Mouse (Mus musculus) adrenal gland, adult 8-10 months (tissue): ENCODE measurements around the gene Coro1c. TPM values are rescaled to one million over a fixed set of nuclear protein-coding genes. Genes with fewer than 3 reads are reported as not detected.

Experiments used
- DNase-seq: peaks from one replicate; pipeline ENCODE4 v3.0.0; 2022
- total RNA-seq, 4 experiments: library from RNA; stranded (reverse); gene quantifications; 2 replicates each; pipeline ENCODE4 v1.2.4; 2022

Gene Coro1c
- total RNA-seq, 4 experiments from 2014 or later: 47.0 to 99.8 (median 77.0) TPM

DNA sequence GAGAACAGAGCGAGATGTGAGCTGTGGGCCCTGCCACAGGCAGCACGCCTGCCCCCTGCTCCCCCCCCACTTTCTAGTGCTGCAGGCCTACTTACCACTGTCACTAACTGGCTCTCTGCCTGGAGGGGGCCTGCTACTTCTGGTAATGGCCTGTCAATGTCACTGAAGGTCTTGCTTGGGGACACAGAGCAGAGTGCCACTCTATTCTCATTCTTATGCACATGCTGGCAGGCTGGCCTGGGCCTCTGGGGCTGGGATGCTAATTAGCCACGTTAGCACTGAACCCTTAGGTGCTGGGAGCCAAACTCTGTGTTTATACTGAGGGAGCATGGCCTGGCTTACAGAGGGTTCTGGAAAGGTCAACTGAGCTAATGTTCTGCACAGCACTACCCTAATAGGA lies 52.9 kb downstream of the Coro1c start:
- DNase-seq: no peak

DNA sequence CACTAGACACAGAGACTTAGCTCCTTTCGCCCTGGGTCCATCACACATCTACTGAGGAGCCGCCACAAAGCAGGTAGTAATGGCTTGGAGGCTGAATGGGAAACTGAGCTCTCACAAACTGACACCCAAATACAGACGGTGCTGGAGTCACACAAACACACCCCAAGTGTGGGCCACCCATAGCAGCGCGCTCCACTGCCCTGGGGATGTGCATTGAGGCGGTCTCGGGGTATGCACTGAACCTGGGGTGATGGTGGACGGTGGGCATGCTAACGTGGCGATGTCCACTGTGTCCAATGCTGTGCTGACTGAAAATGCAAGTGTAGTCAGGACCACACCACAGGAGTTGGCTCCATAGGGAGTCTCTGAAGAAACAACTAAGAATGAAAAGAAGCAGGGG lies 53.4 kb downstream of the Coro1c start:
- no peak for DNase-seq

GRCm38 (mm10) chr5:113854494-113854893 lies 54.1 kb downstream of the Coro1c start:
- DNase-seq: peak; percentile 75

- DNase-seq: no peak
Observed at GRCm38 (mm10) chr5:113853541-113853940, 55.0 kb downstream of the Coro1c start.

GRCm38 (mm10) chr5:113852463-113852862 lies 56.1 kb downstream of the Coro1c start:
- DNase-seq: no peak

- no peak for DNase-seq
Observed at GRCm38 (mm10) chr5:113850680-113851230, 57.8 kb downstream of the Coro1c start.

DNA sequence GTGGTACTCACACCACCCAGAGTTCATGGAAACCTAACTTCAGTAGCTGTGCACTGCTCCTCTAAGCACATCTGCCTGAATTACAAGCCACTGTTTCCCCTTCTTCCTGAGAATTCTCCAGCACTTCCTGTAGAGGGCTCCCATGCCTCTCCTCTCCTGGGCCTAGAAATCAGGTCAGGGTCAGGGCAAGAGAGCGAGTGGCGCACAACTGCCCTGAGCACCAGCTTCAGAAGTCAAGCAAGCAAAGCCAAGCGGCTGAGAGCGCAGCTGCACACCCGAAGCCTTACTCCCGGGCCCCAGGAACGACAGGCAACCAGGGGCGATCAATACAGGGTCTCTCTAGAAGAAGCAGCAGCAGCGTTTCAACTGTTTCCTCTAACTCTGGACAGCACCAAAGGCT lies 60.9 kb downstream of the Coro1c start:
- DNase-seq: peak; percentile 58

- DNase-seq: no peak
Observed at GRCm38 (mm10) chr5:113846656-113847055, 61.9 kb downstream of the Coro1c start.

GRCm38 (mm10) chr5:113845627-113846026 lies 62.9 kb downstream of the Coro1c start:
- no peak for DNase-seq

DNA sequence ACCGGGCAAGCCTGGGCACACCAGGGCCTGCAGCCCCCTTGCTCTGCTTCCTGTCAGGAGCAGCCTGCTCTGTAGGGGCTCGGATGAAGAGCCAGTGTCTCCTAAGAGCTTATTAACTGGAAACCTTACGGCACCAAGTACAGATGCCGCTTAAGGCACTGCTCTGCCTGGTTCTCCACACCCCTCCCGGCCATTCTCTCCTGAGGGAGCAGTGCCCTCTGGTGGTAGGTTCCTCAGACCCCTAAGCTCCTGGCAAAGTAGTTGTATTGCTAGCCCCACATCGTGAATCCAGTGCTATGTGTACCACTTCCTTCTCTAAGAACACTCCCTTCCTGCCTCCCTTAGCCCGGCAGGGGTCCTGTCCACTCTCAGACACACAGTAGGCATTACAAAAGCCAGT lies 63.8 kb downstream of the Coro1c start:
- DNase-seq: peak; percentile 37

- no peak for DNase-seq
Observed at GRCm38 (mm10) chr5:113844106-113844505, 64.5 kb downstream of the Coro1c start.

DNA sequence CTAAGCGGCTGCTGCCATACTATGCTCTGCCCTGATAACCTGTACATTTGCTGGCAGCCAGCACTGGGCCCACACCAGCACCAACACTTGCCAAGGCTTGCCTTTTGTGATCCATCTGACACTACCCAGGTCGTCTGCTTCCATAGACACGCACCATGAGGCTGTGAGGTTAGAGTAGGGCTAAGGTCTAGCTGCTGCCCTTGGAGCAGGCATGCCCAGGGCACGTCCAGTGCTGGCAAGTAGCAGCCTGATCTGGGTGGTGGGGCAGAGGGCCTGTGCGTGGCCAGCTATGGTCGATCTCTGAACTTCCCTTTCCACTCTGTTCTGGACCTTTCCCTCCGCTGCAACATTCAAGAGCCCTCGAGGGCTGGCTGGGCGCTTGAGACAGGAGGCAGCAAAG lies 65.7 kb downstream of the Coro1c start:
- no peak for DNase-seq

DNA sequence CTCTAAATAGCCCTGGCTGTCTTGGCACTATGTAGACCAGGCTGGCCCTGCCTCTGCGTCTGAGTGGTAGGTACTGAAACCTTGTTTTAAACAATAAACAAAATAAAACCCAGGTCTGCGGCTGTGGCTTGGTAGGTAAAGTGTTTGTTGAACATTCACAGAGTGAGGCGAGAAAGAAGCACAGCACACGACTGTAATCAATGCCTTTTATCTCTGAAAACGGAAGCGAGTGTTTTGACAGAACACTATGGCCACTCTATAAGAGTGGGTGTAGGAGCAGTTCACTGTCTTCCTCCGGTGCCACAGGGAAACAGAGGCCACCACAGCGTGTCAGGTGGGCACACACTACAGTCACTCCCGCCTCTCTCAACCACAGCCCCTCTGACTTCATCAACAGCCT lies 66.3 kb downstream of the Coro1c start:
- no peak for DNase-seq

DNA sequence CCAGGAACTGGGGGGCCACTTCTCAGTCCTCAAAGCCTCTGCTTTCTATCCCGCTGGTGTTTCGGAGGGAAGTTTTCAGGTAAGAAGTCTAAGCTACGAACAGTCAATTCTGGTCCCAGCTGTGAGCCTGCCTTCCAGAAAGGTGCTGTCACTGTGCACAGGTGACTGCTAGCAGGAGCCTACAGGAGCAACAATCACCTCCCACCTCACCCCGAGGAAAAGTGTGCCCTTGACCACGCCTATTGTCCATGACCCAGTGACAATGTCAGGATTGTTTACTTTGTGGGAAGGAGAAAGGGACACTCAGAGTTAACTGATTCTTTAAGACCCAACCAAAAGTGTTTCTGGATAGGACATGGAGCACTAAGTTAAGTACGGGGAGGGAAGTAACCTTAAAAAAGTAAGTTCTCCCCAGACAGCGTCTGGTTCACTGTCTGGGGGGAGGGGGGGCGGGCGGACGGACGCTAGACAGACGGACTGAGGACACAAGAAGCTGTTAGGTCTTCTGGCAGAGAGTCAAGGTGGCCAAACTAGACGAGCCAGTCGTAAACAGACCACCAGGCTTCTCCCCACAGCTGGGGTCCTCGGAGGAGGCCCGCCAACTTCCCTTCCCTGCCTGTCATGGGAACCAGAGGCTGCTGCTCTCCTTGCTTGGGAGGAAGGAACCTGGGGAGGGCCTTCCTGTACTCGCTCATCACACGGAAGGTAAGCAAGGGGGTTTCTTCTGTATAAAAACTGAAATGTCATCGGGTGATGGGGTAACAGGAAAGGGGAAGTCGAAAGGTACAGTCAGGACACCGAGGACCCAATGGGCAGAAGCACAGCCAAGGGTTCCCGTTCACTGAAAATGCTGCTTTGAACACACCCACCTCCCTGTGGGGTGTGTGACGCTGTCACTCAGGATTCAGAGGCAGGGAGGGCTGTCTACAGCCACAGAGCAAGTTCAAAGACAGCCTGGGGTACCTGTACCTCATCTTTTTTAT lies 67.0 kb downstream of the Coro1c start:
- DNase-seq: no peak

DNA sequence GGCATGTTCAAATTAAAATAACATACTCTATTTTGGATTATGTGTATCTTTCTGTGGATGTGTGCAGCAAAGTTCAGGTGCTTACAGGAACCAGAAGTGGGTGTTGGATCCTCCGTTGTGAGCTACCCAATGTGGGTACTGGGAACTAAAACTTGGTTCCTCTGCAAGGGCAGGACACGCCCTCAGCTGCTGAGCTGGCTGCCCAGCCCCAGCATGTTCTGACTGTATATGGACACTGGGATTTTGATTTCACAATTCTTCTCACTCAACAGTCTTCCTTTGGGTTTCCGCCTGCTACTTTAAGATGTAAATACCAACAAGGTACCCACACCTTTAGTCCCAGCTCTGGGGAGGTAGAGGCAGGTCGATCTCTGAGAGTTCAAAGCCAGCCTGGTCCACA lies 68.1 kb downstream of the Coro1c start:
- no peak for DNase-seq

DNA sequence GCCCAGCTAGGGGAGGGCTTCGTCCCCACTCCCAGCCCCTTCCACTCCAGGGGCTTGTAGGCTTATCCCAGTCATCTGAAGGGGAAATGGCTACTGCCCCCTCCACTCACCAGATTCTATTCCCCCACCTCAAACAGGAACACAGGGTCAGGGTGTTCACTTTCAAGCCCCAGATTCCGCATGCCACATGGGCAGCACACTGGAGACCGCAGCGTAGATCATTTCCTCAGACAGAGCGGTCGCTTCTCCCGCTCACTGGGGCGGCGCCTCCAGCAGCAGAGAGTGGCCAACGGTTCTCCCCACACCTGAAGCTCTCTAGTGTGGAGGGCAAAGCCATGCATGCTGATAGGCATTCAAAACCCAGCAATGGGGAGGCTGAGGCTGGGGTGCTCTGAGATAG lies 71.6 kb downstream of the Coro1c start:
- DNase-seq: no peak

DNA sequence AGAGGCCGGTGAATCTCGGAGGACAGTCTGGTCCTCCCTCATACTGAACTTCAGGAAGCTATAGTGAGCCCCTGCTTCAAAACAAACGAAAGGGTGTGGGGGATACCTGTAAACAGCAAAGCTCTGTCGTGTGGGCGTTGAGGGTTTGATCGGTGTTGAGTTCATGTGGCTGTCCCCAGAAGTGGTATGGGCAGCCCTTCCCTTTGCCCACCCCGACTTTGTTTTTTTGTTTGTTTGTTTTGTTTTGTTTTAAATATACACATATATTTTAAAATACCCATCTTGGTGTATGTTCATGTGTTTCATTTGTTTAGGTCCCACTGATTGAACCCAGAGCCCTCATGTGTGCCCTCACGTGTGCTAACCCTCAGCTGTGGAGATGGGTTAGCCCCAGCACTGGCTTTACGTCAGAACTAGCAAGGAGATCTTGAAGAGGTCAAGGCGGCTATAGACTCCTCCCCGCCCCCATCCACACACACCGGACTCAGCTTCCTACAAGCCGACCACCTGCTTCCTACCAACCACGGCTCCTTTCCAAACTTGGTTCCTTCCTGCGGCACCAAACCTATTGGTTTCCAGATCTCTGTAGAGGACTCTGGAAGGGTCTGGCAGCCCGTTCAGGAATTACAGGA lies 75.1 kb downstream of the Coro1c start:
- DNase-seq: no peak

DNA sequence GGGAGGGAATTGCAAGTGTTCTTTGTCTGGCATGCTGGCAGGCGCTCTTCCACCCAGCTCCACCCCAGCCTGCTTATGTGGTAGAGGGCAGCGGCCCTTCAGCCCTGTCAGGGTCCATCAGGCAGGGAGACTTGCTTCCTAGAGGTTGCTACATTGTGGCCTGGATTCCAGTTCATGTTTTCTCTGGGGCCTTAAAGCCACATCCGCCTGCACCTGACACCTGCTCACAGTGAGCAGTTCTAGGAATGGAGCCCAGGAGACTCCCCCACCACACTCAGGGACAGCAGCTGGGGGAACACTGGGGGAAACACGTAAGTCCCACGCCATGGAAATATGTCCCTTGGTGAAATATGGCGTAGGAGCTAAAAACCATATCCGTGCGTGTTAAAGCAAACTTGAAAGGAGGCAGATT lies 76.1 kb downstream of the Coro1c start, which contains the start of gene Selplg:
Gene Selplg (minus strand): TSS at position 155 of the 412 bp plus-strand sequence.
- DNase-seq: no peak

- DNase-seq: no peak
Observed at GRCm38 (mm10) chr5:113831741-113832140, 76.8 kb downstream of the Coro1c start.

DNA sequence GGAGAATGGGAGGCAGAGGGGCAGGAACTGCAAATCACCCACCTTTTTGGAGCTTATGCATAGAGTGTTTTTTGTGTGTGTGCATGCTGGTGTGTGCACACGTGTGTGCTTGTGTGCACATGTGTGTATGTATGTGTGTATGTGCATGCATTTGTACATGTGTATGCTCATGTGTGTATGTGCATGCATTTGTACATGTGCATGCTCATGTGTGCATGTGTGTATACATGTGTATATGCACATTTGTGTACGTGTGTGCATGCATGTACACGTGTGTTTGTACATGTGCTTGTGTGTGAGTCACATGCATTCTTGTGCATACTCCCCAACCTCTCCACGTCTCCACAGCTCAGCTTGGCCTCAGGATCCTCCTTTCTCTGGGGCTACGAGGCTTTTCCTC lies 77.8 kb downstream of the Coro1c start:
- no peak for DNase-seq

GRCm38 (mm10) chr5:113830292-113830643 lies 78.3 kb downstream of the Coro1c start:
- DNase-seq: no peak

DNA sequence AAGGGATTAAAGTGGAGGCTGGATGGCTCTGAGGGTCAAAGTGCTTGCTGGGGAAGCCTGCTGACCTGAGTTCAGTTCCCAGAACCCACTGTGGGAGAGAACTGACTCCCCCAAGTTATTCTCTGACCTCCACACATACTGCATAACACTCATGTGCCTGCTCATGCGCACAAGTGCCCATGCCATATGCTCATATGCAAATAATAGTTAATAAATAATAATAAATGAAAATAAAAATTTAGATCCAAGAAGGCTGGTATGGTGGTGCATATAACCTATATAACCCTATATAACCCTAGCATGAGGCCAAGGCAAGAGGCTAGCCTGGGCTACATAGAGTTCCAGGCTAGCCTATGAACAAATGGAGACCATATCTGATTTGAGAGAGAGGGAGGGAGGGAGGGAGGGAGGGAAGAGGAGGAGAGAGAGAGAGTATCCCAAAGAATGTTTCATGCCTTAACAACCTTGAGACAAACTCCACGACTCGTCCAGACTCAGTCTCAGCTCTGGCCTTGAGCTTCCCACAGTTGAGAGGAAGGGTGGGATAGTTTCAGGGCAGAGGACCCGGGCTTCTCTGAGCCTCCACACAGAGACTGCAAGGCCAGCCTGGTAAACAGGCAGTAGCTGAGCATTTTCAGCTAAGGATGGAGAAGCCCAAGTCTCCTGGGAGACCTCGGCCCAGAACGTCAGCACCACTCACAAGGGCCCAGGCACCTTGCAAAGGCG lies 78.8 kb downstream of the Coro1c start:
- no peak for DNase-seq

DNA sequence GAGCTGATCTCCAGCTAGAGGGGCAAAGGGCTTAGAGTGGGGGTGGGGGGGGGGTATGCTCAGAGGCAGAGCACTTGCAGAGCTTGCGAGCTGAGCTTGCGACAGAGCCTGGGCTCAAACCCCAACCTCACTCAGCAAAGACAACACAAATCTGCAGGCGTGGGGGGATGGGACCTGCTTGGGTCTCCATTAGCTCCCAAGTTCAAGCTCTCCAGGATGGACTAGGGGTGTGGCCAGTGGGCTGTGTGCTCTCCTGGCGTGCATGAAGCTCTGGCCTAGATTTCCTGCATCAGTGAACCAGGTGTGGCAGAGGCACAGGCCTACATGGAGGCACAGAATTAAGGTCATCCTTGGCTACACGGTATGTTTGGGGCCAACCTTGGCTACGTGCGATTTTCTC lies 80.1 kb downstream of the Coro1c start:
- DNase-seq: no peak
